Comparison of ENCODE assay signal across 24 mouse cellular contexts in genomic region chr9:102581921-102582469, GRCm38 (mm10). TPM values are rescaled to one million over a fixed set of nuclear protein-coding genes. Genes with fewer than 3 reads are reported as not detected.
A peak's percentile ranks its signal among the peaks of the same experiment; 100 is the strongest.
DNase-seq lines count a peak whose midpoint lies in the region; ATAC-seq lines count a peak whose summit lies in the region.
"Had no signal": no experiment of that assay in that cellular context is flagged by ENCODE, and none has a peak within 500 bp of the region (broad histone marks: within the 10 kb centered on the region; RNA-seq: fewer than 3 reads in every experiment).

No protein-coding gene starts in this region.

- H3K27ac ChIP-seq in forebrain, embryonic 11.5 days (ENCODE audit: low read depth, low read length), result no peak overlapping the region
- H3K27ac ChIP-seq in forebrain, embryonic 12.5 days, result no peak overlapping the region
- H3K27ac ChIP-seq: embryonic facial prominence, embryonic 15.5 days; forebrain, embryonic 10.5 days; hindbrain, embryonic 10.5 days; hindbrain, embryonic 15.5 days had no signal

- WGBS in forebrain, embryonic 11.5 days, result 86% methylated on average over 12 of the region's 12 CpGs
- WGBS in forebrain, embryonic 12.5 days, result 89% methylated on average over 12 of the region's 12 CpGs

- DNase-seq in forebrain, embryonic 11.5 days (ENCODE audit: low spot score), result peak; percentile 45
- DNase-seq in left cerebral cortex, postnatal 25 days (ENCODE audit: low spot score in 2 of 2), result peak; percentile 12 to 55
- no peak for DNase-seq in left cerebral cortex, postnatal 4 days
- peak; percentile 12 to 19 for DNase-seq in right cerebral cortex, adult 2 months (ENCODE audit: low spot score in 2 of 2)
- no peak for DNase-seq in right cerebral cortex, postnatal 10 days (ENCODE audit: low spot score in 2 of 2)
- peak; percentile 2 for DNase-seq in retina, postnatal 7 days (ENCODE audit: low read depth, low spot score)
- no peak for DNase-seq in gastrocnemius, adult 18-20 months (ENCODE audit: low spot score)
- DNase-seq: adrenal gland, adult 8-10 months; adrenal gland, postnatal 36 days; B cell, adult 2 months; cerebellum, adult 11 months; cerebellum, adult 8-10 months; cerebellum, postnatal 14 days; embryo, embryonic 11 days had no signal

- no peaks in the 10 kb centered on the region for H3K27me3 ChIP-seq in forebrain, embryonic 11.5 days (ENCODE audit: control insufficient read depth, insufficient read depth, low read length)
- no peaks in the 10 kb centered on the region for H3K27me3 ChIP-seq in forebrain, embryonic 12.5 days
- H3K27me3 ChIP-seq: embryonic facial prominence, embryonic 15.5 days; heart, embryonic 12.5 days; hindbrain, embryonic 15.5 days had no signal

- H3K9ac ChIP-seq in forebrain, embryonic 11.5 days (ENCODE audit: low read length), result no peak overlapping the region
- no peak overlapping the region for H3K9ac ChIP-seq in forebrain, embryonic 12.5 days
- H3K9ac ChIP-seq: embryonic facial prominence, embryonic 15.5 days; heart, embryonic 12.5 days; hindbrain, embryonic 15.5 days had no signal

- no peak overlapping the region for H3K4me3 ChIP-seq in forebrain, embryonic 11.5 days (ENCODE audit: low read depth, low read length)
- no peak overlapping the region for H3K4me3 ChIP-seq in forebrain, embryonic 12.5 days (replicated peaks)
- H3K4me3 ChIP-seq: embryonic facial prominence, embryonic 15.5 days; erythroblast, embryonic 14.5 days; forebrain, embryonic 10.5 days; heart, embryonic 12.5 days; hindbrain, embryonic 10.5 days; hindbrain, embryonic 15.5 days had no signal

- H3K4me2 ChIP-seq in forebrain, embryonic 11.5 days (ENCODE audit: low read depth, low read length, severe bottlenecking), result no peak overlapping the region
- H3K4me2 ChIP-seq in forebrain, embryonic 12.5 days, result no peak overlapping the region
- H3K4me2 ChIP-seq: embryonic facial prominence, embryonic 15.5 days; heart, embryonic 12.5 days; hindbrain, embryonic 15.5 days had no signal

- intact Hi-C loops in left cerebral cortex, postnatal 25 days (cut with DNase I), result no loop called here
- intact Hi-C loops in left cerebral cortex, postnatal 4 days (cut with DNase I), result no loop called here

- H3K36me3 ChIP-seq in forebrain, embryonic 11.5 days (ENCODE audit: control insufficient read depth, insufficient read depth, low read length), result no peaks in the 10 kb centered on the region; the same call in 1 of the 2 replicates
- H3K36me3 ChIP-seq in forebrain, embryonic 12.5 days (replicated peaks), result peaks cover 22% of the 10 kb centered on the region

- no peak for ATAC-seq in forebrain, embryonic 11.5 days (replicated peaks; ENCODE audit: low FRiP score)
- ATAC-seq in forebrain, embryonic 12.5 days (ENCODE audit: low FRiP score), result no peak
- ATAC-seq: CD4-positive, CD25-positive, alpha-beta regulatory T cell, adult 4 months; forebrain, embryonic 16.5 days had no signal

- no peaks in the 10 kb centered on the region for H3K4me1 ChIP-seq in forebrain, embryonic 11.5 days (replicated peaks; ENCODE audit: control insufficient read depth, insufficient read depth, low read length)
- no peaks in the 10 kb centered on the region for H3K4me1 ChIP-seq in forebrain, embryonic 12.5 days
- H3K4me1 ChIP-seq: embryonic facial prominence, embryonic 15.5 days; forebrain, embryonic 10.5 days; hindbrain, embryonic 10.5 days; hindbrain, embryonic 15.5 days had no signal

- no peaks in the 10 kb centered on the region for H3K9me3 ChIP-seq in forebrain, embryonic 11.5 days (ENCODE audit: control insufficient read depth, low read length)
- H3K9me3 ChIP-seq in forebrain, embryonic 12.5 days, result no peaks in the 10 kb centered on the region
- H3K9me3 ChIP-seq: embryonic facial prominence, embryonic 15.5 days; forebrain, embryonic 10.5 days; G1E; heart, embryonic 12.5 days; hindbrain, embryonic 10.5 days; hindbrain, embryonic 15.5 days had no signal

RNA-seq across cellular contexts. Expression of gene Anapc13, which starts 44.1 kb away (rescaled TPM):
- polyA plus RNA-seq in forebrain, embryonic 11.5 days (2014; fragmentation: Nextera tagmentation; extraction: Ambion mirVana), result 166 and 173 TPM in 2 replicates
- polyA plus RNA-seq in forebrain, embryonic 12.5 days (2016; fragmentation: Nextera tagmentation; extraction: Ambion mirVana), result 183 and 199 TPM in 2 replicates
- total RNA-seq in left cerebral cortex, postnatal 25 days (2021), result 10 to 100 TPM; 90.6 to 98.7 TPM
- total RNA-seq in left cerebral cortex, postnatal 4 days (2021), result 10 to 100 TPM; 80.9 to 91.4 TPM
- total RNA-seq in gastrocnemius, adult 18-20 months (2021), result 100 to 1,000 TPM; 232 to 241 TPM

RNA-seq across cellular contexts. Expression of gene Cep63, which starts 44.3 kb away (rescaled TPM):
- 51.4 and 53.2 TPM in 2 replicates for polyA plus RNA-seq in forebrain, embryonic 11.5 days (2014; fragmentation: Nextera tagmentation; extraction: Ambion mirVana)
- 61.7 and 66.1 TPM in 2 replicates for polyA plus RNA-seq in forebrain, embryonic 12.5 days (2016; fragmentation: Nextera tagmentation; extraction: Ambion mirVana)
- 10 to 100 TPM; 31.4 to 33.9 TPM for total RNA-seq in left cerebral cortex, postnatal 25 days (2021)
- total RNA-seq in left cerebral cortex, postnatal 4 days (2021), result 10 to 100 TPM; 29.3 to 30.2 TPM
- total RNA-seq in gastrocnemius, adult 18-20 months (2021), result 10 to 100 TPM; 21.7 to 23.8 TPM

Comparison
In these comparisons a context has a peak if more than half of its experiments do, and no peak if none do; other contexts are left out.
1. DNase-seq: peak in forebrain, embryonic 11.5 days (single experiment), left cerebral cortex, postnatal 25 days (2 of 2), right cerebral cortex, adult 2 months (2 of 2) and retina, postnatal 7 days (single experiment); none in left cerebral cortex, postnatal 4 days (single experiment), right cerebral cortex, postnatal 10 days (0 of 2) and gastrocnemius, adult 18-20 months (single experiment).